Mouse (Mus musculus) limb, embryonic 11.5 days (tissue): ENCODE results near the gene Dvl3. TPM values are rescaled to one million over a fixed set of nuclear protein-coding genes. Genes with fewer than 3 reads are reported as not detected.
"Not testable (repeated sequence)": the region's sequence is repeated elsewhere in the genome, so short reads cannot be mapped to it uniquely, and the experiment has no call there.

Source experiments
- ATAC-seq: fragments of 200-750 bp; cut with Nextera tagmentation; 2 replicates; pipeline ENCODE4 v1.8.0; 2017; ENCODE audit warnings: low read depth; ENCODE audit not compliant: insufficient number of reproducible peaks, low FRiP score, low TSS enrichment
- DNase-seq: peaks from one replicate; pipeline ENCODE4 v3.0.0-alpha.2; 2015; ENCODE audit warnings: low spot score
- H3K27ac ChIP-seq: fragments of 300-500 bp; sonication (generic); replicated peaks from 2 replicates; pipeline ENCODE4 v1.5.1; 2014; ENCODE audit warnings: low read depth, mild to moderate bottlenecking, low read length
- H3K27me3 ChIP-seq: fragments of 300-500 bp; sonication (generic); 2 replicates; pipeline ENCODE4 v1.6.1; 2014; ENCODE audit warnings: mild to moderate bottlenecking, low read length, mixed read lengths; ENCODE audit not compliant: control insufficient read depth, insufficient read depth
- H3K36me3 ChIP-seq: fragments of 300-500 bp; sonication (generic); 2 replicates; pipeline ENCODE4 v1.6.1; 2014; ENCODE audit warnings: mild to moderate bottlenecking, low read length, moderate library complexity, mixed read lengths; ENCODE audit not compliant: control insufficient read depth, insufficient read depth
- H3K4me1 ChIP-seq: fragments of 300-500 bp; sonication (generic); 2 replicates; pipeline ENCODE4 v1.6.1; 2014; ENCODE audit warnings: low read length, mixed read lengths; ENCODE audit not compliant: control insufficient read depth, insufficient read depth
- H3K4me2 ChIP-seq: fragments of 300-500 bp; sonication (generic); 2 replicates; pipeline ENCODE4 v1.6.1; 2014; ENCODE audit warnings: low read depth, mild to moderate bottlenecking, moderate library complexity; ENCODE audit not compliant: severe bottlenecking
- H3K4me3 ChIP-seq: fragments of 300-500 bp; sonication (generic); 2 replicates; pipeline ENCODE4 v1.5.1; 2014; ENCODE audit warnings: low read depth, low read length
- H3K9ac ChIP-seq: fragments of 300-500 bp; sonication (generic); 2 replicates; pipeline ENCODE4 v1.6.1; 2014; ENCODE audit warnings: mild to moderate bottlenecking, low read length
- H3K9me3 ChIP-seq: fragments of 300-500 bp; sonication (generic); 2 replicates; pipeline ENCODE4 v1.6.1; 2016; ENCODE audit warnings: low read length; ENCODE audit not compliant: control insufficient read depth
- WGBS: fragments of 180-500 bp; shearing (Covaris S2); extraction: QIAGEN DNeasy Blood & Tissue Kit; methylation state at CpG from one replicate; pipeline ENCODE4 v1.1.7; 2014; 5-methylcytosine and 5-hydroxymethylcytosine counted together
- polyA plus RNA-seq: library from polyadenylated mRNA; unstranded; fragments of >200 nt; fragmentation: Nextera tagmentation; extraction: Ambion mirVana; gene quantifications from 2 replicates; pipeline ENCODE4 v1.2.1, GENCODE M21; 2014

The Dvl3 gene
- polyA plus RNA-seq, 1 experiment from 2014 or later: 40.4 TPM

DNA sequence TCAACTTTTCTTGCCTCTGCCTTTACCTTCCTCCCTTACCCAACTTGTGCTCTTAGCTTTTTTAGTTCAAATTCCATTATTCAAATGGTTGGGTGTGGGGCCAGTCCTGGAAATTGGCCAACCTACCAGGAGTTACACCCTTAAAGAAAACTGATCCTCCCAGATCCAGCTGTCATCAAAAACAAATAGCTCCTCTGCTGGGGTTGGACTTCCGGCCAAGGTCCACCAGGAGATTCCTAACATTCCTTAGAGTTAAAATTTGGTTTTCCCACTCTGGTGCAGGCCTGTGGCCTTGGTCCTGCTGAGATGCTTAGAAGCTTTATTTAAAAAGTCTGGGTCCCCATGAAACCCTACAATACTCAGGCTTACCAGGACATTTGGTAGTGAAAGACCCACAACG is 38.3 kb upstream of the Dvl3 start:
- no peaks in the 10 kb centered on the region for H3K27me3 ChIP-seq
- 64% methylated on average over 2 of the region's 2 CpGs for WGBS
- DNase-seq: no peak

DNA sequence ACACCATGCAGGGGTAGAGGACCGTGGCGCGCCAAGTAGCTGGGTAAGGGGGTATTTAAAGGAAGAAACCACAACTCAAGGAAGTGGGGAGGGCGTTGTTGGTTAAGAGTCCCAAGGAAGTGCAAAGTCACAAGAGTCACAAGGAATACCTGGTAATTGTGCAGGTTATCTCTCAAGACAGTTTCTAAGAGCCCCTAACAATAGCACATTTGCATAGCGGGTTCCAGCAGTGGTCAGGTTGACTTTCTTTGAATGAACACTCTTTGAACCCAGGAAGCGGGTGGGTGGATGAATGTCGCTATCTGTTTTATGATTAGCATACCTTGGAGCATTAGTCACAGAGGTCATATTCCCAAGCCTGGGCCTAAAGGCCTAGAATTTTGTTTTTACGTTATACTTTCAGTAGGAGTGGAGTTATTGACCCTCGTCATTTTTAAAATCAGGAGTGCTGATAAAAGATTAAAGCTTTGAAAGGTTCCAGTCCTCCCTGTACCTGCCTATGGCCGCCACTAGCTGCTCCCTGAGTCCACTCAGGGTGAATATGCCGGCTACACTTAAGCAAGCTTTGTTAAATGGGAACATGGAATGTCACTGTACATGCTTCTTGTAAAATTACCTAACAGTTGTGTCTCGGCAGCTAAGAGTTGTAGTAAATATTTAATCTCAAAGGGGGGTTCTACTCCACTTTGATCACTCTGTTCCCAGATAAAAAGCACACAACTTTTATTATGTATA is 37.6 kb upstream of the Dvl3 start:
- H3K27ac ChIP-seq, DNase-seq, H3K9ac ChIP-seq, H3K9me3 ChIP-seq, H3K4me2 ChIP-seq, H3K4me1 ChIP-seq, H3K4me3 ChIP-seq, H3K36me3 ChIP-seq, H3K27me3 ChIP-seq, ATAC-seq: not testable (repeated sequence)
- 93% methylated on average over 12 of the region's 12 CpGs for WGBS

More for the DNA sequence above, 38.3 kb upstream of the Dvl3 start:
- Histone ChIP-seq H3K9me3 (no peaks in the 10 kb centered on the region), H3K9ac (no peak overlapping the region), H3K4me1 (no peaks in the 10 kb centered on the region), H3K4me2 (no peak overlapping the region), H3K27ac (no peak overlapping the region), H3K36me3 (no peaks in the 10 kb centered on the region), H3K4me3 (no peak overlapping the region)
- ATAC-seq: no peak

DNA sequence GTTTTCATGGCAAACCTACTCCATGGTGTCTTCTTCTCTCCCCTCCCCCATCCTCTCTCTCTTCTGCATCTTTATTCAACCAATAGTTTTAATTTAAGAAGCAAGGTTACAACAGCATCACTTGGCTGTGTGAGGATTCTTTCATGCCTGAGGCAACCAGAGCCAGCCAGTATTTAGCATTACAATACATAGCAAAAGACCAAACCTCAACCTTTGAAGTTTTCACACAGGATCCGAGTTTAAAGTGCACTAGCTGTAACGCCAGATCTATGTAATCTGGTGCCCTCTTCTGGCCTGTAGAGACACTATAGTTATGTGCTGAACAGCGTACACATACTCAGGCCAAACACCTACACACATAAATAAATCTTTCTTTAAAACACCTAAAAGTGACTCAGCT is 36.7 kb upstream of the Dvl3 start:
- WGBS: 41% methylated on average over 3 of the region's 3 CpGs

DNA sequence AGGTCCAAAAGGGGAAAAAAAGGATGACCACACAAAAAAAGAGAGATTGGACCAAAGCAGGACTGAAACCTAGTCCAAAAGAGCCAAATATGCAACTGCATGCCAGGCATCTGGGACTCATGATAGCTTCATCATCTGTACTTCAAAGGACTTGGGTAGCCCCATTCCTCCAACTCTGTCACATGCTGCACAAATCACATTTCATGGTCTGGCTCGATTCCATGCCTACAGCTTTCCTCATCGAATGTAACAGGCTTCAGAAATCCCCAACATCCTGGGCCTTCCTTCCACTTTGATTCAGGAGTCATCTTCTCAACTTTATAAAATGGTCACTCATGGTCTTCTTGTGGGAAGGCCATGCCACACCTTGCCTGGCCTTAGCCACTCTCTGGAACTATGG is 35.0 kb upstream of the Dvl3 start:
- no peak overlapping the region for H3K9ac ChIP-seq
- ATAC-seq: no peak
- H3K4me1 ChIP-seq: no peaks in the 10 kb centered on the region
- no peaks in the 10 kb centered on the region for H3K9me3 ChIP-seq
- no peaks in the 10 kb centered on the region for H3K27me3 ChIP-seq
- no peak overlapping the region for H3K4me2 ChIP-seq
- DNase-seq: no peak
- no peak overlapping the region for H3K4me3 ChIP-seq
- no peak overlapping the region for H3K27ac ChIP-seq
- WGBS: 77% methylated on average over 2 of the region's 2 CpGs
- H3K36me3 ChIP-seq: no peaks in the 10 kb centered on the region

More for the DNA sequence above, 36.7 kb upstream of the Dvl3 start:
- H3K9ac ChIP-seq: no peak overlapping the region
- ATAC-seq: peak; percentile 65; the same call in 1 of the 2 replicates
- H3K4me3 ChIP-seq: no peak overlapping the region
- no peak for DNase-seq
- no peaks in the 10 kb centered on the region for H3K36me3 ChIP-seq
- H3K4me1 ChIP-seq: no peaks in the 10 kb centered on the region
- no peaks in the 10 kb centered on the region for H3K27me3 ChIP-seq
- H3K9me3 ChIP-seq: no peaks in the 10 kb centered on the region
- H3K4me2 ChIP-seq: no peak overlapping the region
- H3K27ac ChIP-seq: no peak overlapping the region

DNA sequence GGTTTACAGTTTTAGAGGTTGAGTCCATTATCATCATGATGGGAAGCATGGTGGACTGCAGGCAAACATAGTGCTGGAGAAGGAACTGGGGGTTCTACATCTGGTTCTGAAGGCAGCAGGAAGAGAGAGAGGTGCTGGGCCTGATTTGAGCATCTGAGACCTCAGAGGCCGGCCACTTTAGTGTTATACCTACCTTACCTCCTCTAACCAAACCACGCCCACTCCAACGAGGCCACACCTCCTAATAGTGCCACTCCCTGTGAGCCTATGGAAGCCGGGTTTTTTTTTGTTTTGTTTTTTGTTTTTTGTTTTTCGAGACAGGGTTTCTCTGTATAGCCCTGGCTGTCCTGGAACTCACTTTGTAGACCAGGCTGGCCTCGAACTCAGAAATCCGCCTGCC is 33.1 kb upstream of the Dvl3 start:
- H3K4me3 ChIP-seq, DNase-seq, H3K4me1 ChIP-seq, H3K27ac ChIP-seq, H3K9ac ChIP-seq, H3K9me3 ChIP-seq, ATAC-seq, H3K27me3 ChIP-seq, H3K4me2 ChIP-seq, H3K36me3 ChIP-seq: not testable (repeated sequence)
- 87% methylated on average over 7 of the region's 7 CpGs for WGBS

DNA sequence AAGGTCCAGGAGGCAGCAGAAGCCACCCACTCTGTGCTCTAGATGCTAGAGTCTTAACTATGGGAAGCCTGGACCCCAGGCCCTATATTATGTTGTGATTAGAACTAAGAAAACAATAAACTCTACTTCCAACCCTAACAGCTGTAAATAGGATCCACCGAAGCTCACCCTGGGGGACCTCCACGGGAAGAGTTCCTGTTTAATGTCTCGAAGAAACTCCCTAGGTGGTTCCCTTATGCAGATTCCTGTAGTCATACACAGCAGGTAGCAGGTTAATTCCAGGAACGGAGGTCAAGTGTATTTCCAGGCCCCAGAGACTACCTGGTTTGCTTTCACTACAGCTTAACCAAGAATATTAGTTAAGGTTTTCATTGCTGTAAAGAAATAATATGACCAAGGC is 31.7 kb upstream of the Dvl3 start:
- no peak overlapping the region for H3K4me2 ChIP-seq
- H3K9me3 ChIP-seq: no peaks in the 10 kb centered on the region
- no peaks in the 10 kb centered on the region for H3K36me3 ChIP-seq
- no peak overlapping the region for H3K4me3 ChIP-seq
- ATAC-seq: no peak
- H3K4me1 ChIP-seq: no peaks in the 10 kb centered on the region
- no peak overlapping the region for H3K27ac ChIP-seq
- no peak overlapping the region for H3K9ac ChIP-seq
- no peak for DNase-seq
- WGBS: 45% methylated on average over 4 of the region's 4 CpGs
- no peaks in the 10 kb centered on the region for H3K27me3 ChIP-seq

DNA sequence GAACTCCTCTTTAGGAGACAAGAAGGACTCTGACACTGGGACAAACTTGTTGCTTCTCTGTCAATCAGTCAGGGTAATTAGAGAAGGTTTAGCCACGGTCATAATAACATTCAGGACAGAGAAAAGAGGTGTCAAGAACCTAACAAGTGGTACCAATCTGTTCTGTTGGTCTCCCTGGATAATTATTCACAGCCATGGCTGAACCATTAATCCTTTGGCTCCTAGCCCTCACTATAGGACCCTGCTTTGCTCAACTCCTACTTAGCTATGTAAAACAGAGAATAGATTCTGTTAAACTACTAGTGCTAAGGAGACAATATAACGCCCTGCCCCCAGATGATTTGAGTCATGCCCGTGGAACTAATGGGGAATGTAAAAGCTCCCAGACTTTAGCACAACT is 30.7 kb upstream of the Dvl3 start:
- Histone ChIP-seq H3K9ac (no peak overlapping the region), H3K27me3 (no peaks in the 10 kb centered on the region), H3K9me3 (no peaks in the 10 kb centered on the region), H3K4me3 (no peak overlapping the region), H3K4me2 (no peak overlapping the region), H3K27ac (no peak overlapping the region), H3K36me3 (no peaks in the 10 kb centered on the region), H3K4me1 (no peaks in the 10 kb centered on the region)
- WGBS: 72% methylated on average over 3 of the region's 3 CpGs
- no peak for ATAC-seq
- DNase-seq: no peak

DNA sequence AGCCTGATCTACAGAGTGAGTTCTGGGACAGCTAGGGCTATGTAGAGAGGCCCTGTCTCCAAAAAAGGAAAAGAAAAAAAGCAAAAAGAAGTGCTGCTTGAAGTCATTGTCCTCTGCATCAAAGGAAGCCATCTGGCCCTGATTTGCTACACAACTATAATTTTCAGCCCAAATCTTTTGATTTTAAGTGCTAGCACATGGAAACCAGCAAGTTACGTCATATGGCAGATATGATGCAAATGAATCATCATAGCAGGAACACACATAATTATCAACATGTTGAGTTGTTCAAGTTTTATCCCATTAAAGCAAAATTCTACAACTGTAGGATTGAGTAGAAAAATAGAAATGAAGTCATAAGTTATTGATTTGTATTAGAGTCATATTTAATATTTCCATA is 28.6 kb upstream of the Dvl3 start:
- 65% methylated on average over 1 of the region's 1 CpGs for WGBS
- H3K27me3 ChIP-seq: no peaks in the 10 kb centered on the region
- no peak for ATAC-seq

DNA sequence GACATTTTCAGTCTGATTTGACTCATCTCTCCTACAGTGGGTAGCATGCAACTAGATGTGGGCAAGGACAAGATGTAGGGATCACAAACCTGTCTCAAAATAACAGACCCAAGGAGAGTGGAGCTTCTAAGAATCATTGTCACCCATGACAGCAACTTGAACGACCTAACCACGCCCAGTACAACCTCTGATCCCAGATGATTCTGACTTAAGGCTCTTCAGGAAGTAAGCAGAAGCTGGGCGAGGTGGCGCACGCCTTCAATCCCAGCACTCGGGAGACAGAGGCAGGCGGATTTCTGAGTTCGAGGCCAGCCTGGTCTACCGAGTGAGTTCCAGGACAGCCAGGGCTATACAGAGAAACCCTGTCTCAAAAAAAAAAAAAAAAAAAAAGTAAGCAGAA is 28.0 kb upstream of the Dvl3 start:
- not testable (repeated sequence) for H3K9ac ChIP-seq, H3K9me3 ChIP-seq, H3K36me3 ChIP-seq, ATAC-seq, H3K27me3 ChIP-seq, H3K27ac ChIP-seq, H3K4me3 ChIP-seq, H3K4me1 ChIP-seq, DNase-seq, H3K4me2 ChIP-seq
- WGBS: 86% methylated on average over 9 of the region's 9 CpGs

More for the DNA sequence above, 28.6 kb upstream of the Dvl3 start:
- Histone ChIP-seq H3K27ac (no peak overlapping the region), H3K9ac (no peak overlapping the region), H3K36me3 (no peaks in the 10 kb centered on the region), H3K4me2 (no peak overlapping the region), H3K4me1 (no peaks in the 10 kb centered on the region), H3K9me3 (no peaks in the 10 kb centered on the region), H3K4me3 (no peak overlapping the region)
- no peak for DNase-seq
